Mouse (Mus musculus) embryonic facial prominence, embryonic 12.5 days (tissue): ENCODE data around the gene Cog1. TPM values are rescaled to one million over a fixed set of nuclear protein-coding genes. Genes with fewer than 3 reads are reported as not detected.
A peak's percentile ranks its signal among the peaks of the same experiment; 100 is the strongest.

Source experiments
- ATAC-seq: fragments of 200-750 bp; cut with Nextera tagmentation; 2 replicates; pipeline ENCODE4 v1.8.0; 2017; ENCODE audit not compliant: insufficient number of reproducible peaks, insufficient read depth, low FRiP score, low TSS enrichment
- H3K27ac ChIP-seq: fragments of 300-500 bp; sonication (generic); 2 replicates; pipeline ENCODE4 v1.5.1; 2016; ENCODE audit warnings: mild to moderate bottlenecking
- H3K27me3 ChIP-seq: fragments of 300-500 bp; sonication (generic); 2 replicates; pipeline ENCODE4 v1.6.1; 2016; ENCODE audit warnings: mild to moderate bottlenecking, moderate library complexity
- H3K36me3 ChIP-seq: fragments of 300-500 bp; sonication (generic); 2 replicates; pipeline ENCODE4 v1.6.1; 2016; ENCODE audit warnings: mild to moderate bottlenecking
- H3K4me1 ChIP-seq: fragments of 300-500 bp; sonication (generic); 2 replicates; pipeline ENCODE4 v1.6.1; 2016
- H3K4me2 ChIP-seq: fragments of 300-500 bp; sonication (generic); replicated peaks from 2 replicates; pipeline ENCODE4 v1.6.1; 2016; ENCODE audit warnings: mild to moderate bottlenecking, moderate library complexity
- H3K4me3 ChIP-seq: fragments of 300-500 bp; sonication (generic); 2 replicates; pipeline ENCODE4 v1.5.1; 2016; ENCODE audit warnings: mild to moderate bottlenecking
- H3K9ac ChIP-seq: fragments of 300-500 bp; sonication (generic); 2 replicates; pipeline ENCODE4 v1.6.1; 2016; ENCODE audit warnings: mild to moderate bottlenecking, moderate library complexity
- H3K9me3 ChIP-seq: fragments of 300-500 bp; sonication (generic); 2 replicates; pipeline ENCODE4 v1.6.1; 2016; ENCODE audit warnings: mild to moderate bottlenecking, moderate library complexity
- WGBS: fragments of 180-500 bp; shearing (Covaris S2); methylation state at CpG from one replicate; pipeline ENCODE4 v1.1.7; 2016; 5-methylcytosine and 5-hydroxymethylcytosine counted together
- polyA plus RNA-seq: library from polyadenylated mRNA; unstranded; fragments of >200 nt; fragmentation: Nextera tagmentation; extraction: Ambion mirVana; gene quantifications from 2 replicates; pipeline ENCODE4 v1.2.1, GENCODE M21; 2016

Gene Cog1
- polyA plus RNA-seq, 1 experiment from 2014 or later, result 31.1 TPM

GRCm38 (mm10) chr11:113634699-113635121 is 14.3 kb upstream of the Cog1 start:
- H3K4me3 ChIP-seq, result no peak overlapping the region
- H3K9me3 ChIP-seq, result 0 out of 2 replicates have a peak, but pooled peaks cover 4% of the 10 kb centered on the region
- no peak overlapping the region for H3K9ac ChIP-seq
- no peak for ATAC-seq
- H3K27me3 ChIP-seq, result no peaks in the 10 kb centered on the region
- H3K27ac ChIP-seq, result no peak overlapping the region
- no peak overlapping the region for H3K4me2 ChIP-seq
- H3K36me3 ChIP-seq, result no peaks in the 10 kb centered on the region
- no peaks in the 10 kb centered on the region for H3K4me1 ChIP-seq
- 64% methylated on average over 10 of the region's 10 CpGs for WGBS

GRCm38 (mm10) chr11:113638680-113639079 is 10.3 kb upstream of the Cog1 start:
- H3K9ac ChIP-seq, result no peak overlapping the region
- H3K4me2 ChIP-seq, result no peak overlapping the region
- no peaks in the 10 kb centered on the region for H3K27me3 ChIP-seq
- H3K4me3 ChIP-seq, result no peak overlapping the region
- 0 out of 2 replicates have a peak, but pooled peaks cover 7% of the 10 kb centered on the region for H3K9me3 ChIP-seq
- H3K27ac ChIP-seq, result no peak overlapping the region
- no peaks in the 10 kb centered on the region for H3K36me3 ChIP-seq
- H3K4me1 ChIP-seq, result no peaks in the 10 kb centered on the region
- 86% methylated on average over 12 of the region's 12 CpGs for WGBS
- no peak for ATAC-seq

GRCm38 (mm10) chr11:113645181-113645580 is 3.8 kb upstream of the Cog1 start:
- Histone ChIP-seq H3K27ac (no peak overlapping the region), H3K4me2 (no peak overlapping the region)
- WGBS, result 83% methylated on average over 3 of the region's 3 CpGs

GRCm38 (mm10) chr11:113648152-113648551 is 817 bp upstream of the Cog1 start:
- Histone ChIP-seq H3K36me3 (peaks cover 16% of the 10 kb centered on the region), H3K9ac (peak overlapping the region; percentile 7; the same call in 1 of the 2 replicates), H3K4me3 (no peak overlapping the region), H3K4me2 (peak overlapping the region; percentile 32), H3K4me1 (peaks cover 19% of the 10 kb centered on the region), H3K9me3 (peaks cover 7% of the 10 kb centered on the region; the same call in 1 of the 2 replicates), H3K27me3 (no peaks in the 10 kb centered on the region), H3K27ac (no peak overlapping the region)
- ATAC-seq, result no peak
- 4% methylated on average over 15 of the region's 15 CpGs for WGBS

More at GRCm38 (mm10) chr11:113645181-113645580, 3.8 kb upstream of the Cog1 start:
- no peaks in the 10 kb centered on the region for H3K27me3 ChIP-seq
- H3K9ac ChIP-seq, result no peak overlapping the region
- H3K9me3 ChIP-seq, result peaks cover 7% of the 10 kb centered on the region; the same call in 1 of the 2 replicates
- H3K4me1 ChIP-seq, result peaks cover 12% of the 10 kb centered on the region
- no peak overlapping the region for H3K4me3 ChIP-seq
- ATAC-seq, result no peak
- H3K36me3 ChIP-seq, result no peaks in the 10 kb centered on the region

- Histone ChIP-seq H3K4me2 (peak within 1 kb of the TSS; percentile 77), H3K4me3 (peak within 1 kb of the TSS; percentile 90), H3K27ac (peak within 1 kb of the TSS; percentile 90), H3K4me1 (peaks cover 22% of the 10 kb centered on the region), H3K9ac (peak within 1 kb of the TSS; percentile 88), H3K9me3 (peaks cover 7% of the 10 kb centered on the region; the same call in 1 of the 2 replicates), H3K36me3 (peaks cover 30% of the 10 kb centered on the region), H3K27me3 (no peaks in the 10 kb centered on the region)
- under 1% methylated on average over 88 of the region's 91 CpGs for WGBS
- ATAC-seq, result peak; percentile 43; the same call in 1 of the 2 replicates
Measured at GRCm38 (mm10) chr11:113649353-113650210, 613 bp downstream of the Cog1 start, which contains the start of gene Slc39a11. Gene Slc39a11 (minus strand): TSS chr11:113650079.

- Histone ChIP-seq H3K27ac (peak overlapping the region; percentile 32; the same call in 1 of the 2 replicates), H3K27me3 (no peaks in the 10 kb centered on the region), H3K9ac (no peak overlapping the region), H3K4me2 (no peak overlapping the region), H3K4me3 (no peak overlapping the region), H3K4me1 (peaks cover 30% of the 10 kb centered on the region), H3K9me3 (no peaks in the 10 kb centered on the region), H3K36me3 (peaks cover 48% of the 10 kb centered on the region)
- 70% methylated on average over 22 of the region's 22 CpGs for WGBS
- ATAC-seq, result no peak
Measured at GRCm38 (mm10) chr11:113651206-113651906, 2.4 kb downstream of the Cog1 start.

GRCm38 (mm10) chr11:113651907-113652273 is 2.9 kb downstream of the Cog1 start:
- Histone ChIP-seq H3K4me2 (no peak overlapping the region), H3K9me3 (no peaks in the 10 kb centered on the region), H3K36me3 (peaks cover 53% of the 10 kb centered on the region), H3K4me1 (peaks cover 31% of the 10 kb centered on the region), H3K4me3 (no peak overlapping the region), H3K27ac (peak overlapping the region; percentile 32; the same call in 1 of the 2 replicates), H3K9ac (no peak overlapping the region), H3K27me3 (no peaks in the 10 kb centered on the region)
- 43% methylated on average over 8 of the region's 8 CpGs for WGBS
- ATAC-seq, result no peak

- no peak overlapping the region for H3K27ac ChIP-seq
- H3K4me3 ChIP-seq, result no peak overlapping the region
- no peaks in the 10 kb centered on the region for H3K9me3 ChIP-seq
- H3K27me3 ChIP-seq, result no peaks in the 10 kb centered on the region
- no peak for ATAC-seq
- H3K4me2 ChIP-seq, result no peak overlapping the region
- H3K36me3 ChIP-seq, result peaks cover 59% of the 10 kb centered on the region
- no peak overlapping the region for H3K9ac ChIP-seq
- WGBS, result 93% methylated on average over 6 of the region's 6 CpGs
- H3K4me1 ChIP-seq, result peaks cover 31% of the 10 kb centered on the region
Measured at GRCm38 (mm10) chr11:113652516-113652915, 3.5 kb downstream of the Cog1 start.

GRCm38 (mm10) chr11:113654105-113654504 is 5.1 kb downstream of the Cog1 start:
- Histone ChIP-seq H3K27me3 (no peaks in the 10 kb centered on the region), H3K9me3 (no peaks in the 10 kb centered on the region), H3K4me2 (no peak overlapping the region), H3K9ac (no peak overlapping the region), H3K36me3 (peaks cover 75% of the 10 kb centered on the region), H3K27ac (peak overlapping the region; percentile 63), H3K4me1 (peaks cover 21% of the 10 kb centered on the region), H3K4me3 (no peak overlapping the region)
- 89% methylated on average over 15 of the region's 15 CpGs for WGBS
- ATAC-seq, result no peak

GRCm38 (mm10) chr11:113654561-113655270 is 5.7 kb downstream of the Cog1 start:
- H3K36me3 ChIP-seq, result peaks cover 81% of the 10 kb centered on the region
- H3K9ac ChIP-seq, result no peak overlapping the region; the same call in 1 of the 2 replicates
- H3K27me3 ChIP-seq, result no peaks in the 10 kb centered on the region
- H3K4me1 ChIP-seq, result peaks cover 21% of the 10 kb centered on the region; the same call in 1 of the 2 replicates
- H3K27ac ChIP-seq, result peak overlapping the region; percentile 63
- no peaks in the 10 kb centered on the region for H3K9me3 ChIP-seq
- no peak for ATAC-seq
- no peak overlapping the region for H3K4me2 ChIP-seq
- no peak overlapping the region for H3K4me3 ChIP-seq
- WGBS, result 46% methylated on average over 18 of the region's 18 CpGs

- H3K4me1 ChIP-seq, result peaks cover 15% of the 10 kb centered on the region; the same call in 1 of the 2 replicates
- H3K4me2 ChIP-seq, result no peak overlapping the region
- H3K9ac ChIP-seq, result no peak overlapping the region
- ATAC-seq, result no peak
- no peak overlapping the region for H3K27ac ChIP-seq
- no peaks in the 10 kb centered on the region for H3K27me3 ChIP-seq
- H3K36me3 ChIP-seq, result peaks cover 99% of the 10 kb centered on the region
- WGBS, result 93% methylated on average over 8 of the region's 8 CpGs
- H3K9me3 ChIP-seq, result no peaks in the 10 kb centered on the region
- H3K4me3 ChIP-seq, result no peak overlapping the region
Measured at GRCm38 (mm10) chr11:113656511-113656932, 7.6 kb downstream of the Cog1 start.
